Mouse (Mus musculus) right cerebral cortex, adult 2 months (tissue): Measurements from ENCODE around the gene Fbxw5.

ENCODE experiments used
- DNase-seq, 2 experiments: peaks; one replicate each; pipeline ENCODE4 v3.0.0; 2021 to 2022; ENCODE audit warnings: low spot score in 2 of 2

The Fbxw5 gene

GRCm38 (mm10) chr2:25500576-25501405 lies at the start of gene Fbxw5:
TSS of gene Fbxw5 (plus strand) at chr2:25500750.
- DNase-seq, result peak; percentile 77 to 82

- DNase-seq, result no peak
Measured at GRCm38 (mm10) chr2:25450853-25451647, 49.5 kb upstream of the Fbxw5 start.

GRCm38 (mm10) chr2:25452951-25453350 lies 47.6 kb upstream of the Fbxw5 start:
- no peak for DNase-seq

GRCm38 (mm10) chr2:25456205-25456953 lies 44.2 kb upstream of the Fbxw5 start, which contains the start of gene Clic3:
TSS of gene Clic3 (plus strand) at chr2:25456838.
- no peak for DNase-seq

- no peak for DNase-seq
Measured at GRCm38 (mm10) chr2:25457022-25457896, 43.3 kb upstream of the Fbxw5 start.

GRCm38 (mm10) chr2:25458911-25459310 lies 41.6 kb upstream of the Fbxw5 start:
- DNase-seq, result no peak

GRCm38 (mm10) chr2:25460135-25460534 lies 40.4 kb upstream of the Fbxw5 start:
- DNase-seq, result peak; percentile 29 to 33

- DNase-seq, result peak; percentile 95 to 96
Measured at GRCm38 (mm10) chr2:25460551-25461309, 39.8 kb upstream of the Fbxw5 start, which contains the start of gene Paxx. TSS of gene Paxx (minus strand) at chr2:25461094.

GRCm38 (mm10) chr2:25461407-25461806 lies 39.1 kb upstream of the Fbxw5 start:
- no peak for DNase-seq

GRCm38 (mm10) chr2:25463630-25464029 lies 36.9 kb upstream of the Fbxw5 start:
- no peak for DNase-seq

- no peak for DNase-seq
Measured at GRCm38 (mm10) chr2:25465256-25465655, 35.3 kb upstream of the Fbxw5 start.

GRCm38 (mm10) chr2:25465816-25466635 lies 34.5 kb upstream of the Fbxw5 start:
- DNase-seq, result no peak

- no peak for DNase-seq
Measured at GRCm38 (mm10) chr2:25467606-25468303, 32.8 kb upstream of the Fbxw5 start.

GRCm38 (mm10) chr2:25468962-25469915 lies 31.3 kb upstream of the Fbxw5 start:
- peak in 1 of 2 experiments; percentile 28 for DNase-seq

GRCm38 (mm10) chr2:25469969-25470368 lies 30.6 kb upstream of the Fbxw5 start, which contains the start of gene Ptgds:
TSS of gene Ptgds (minus strand) at chr2:25470046.
- no peak for DNase-seq

GRCm38 (mm10) chr2:25472550-25472949 lies 28.0 kb upstream of the Fbxw5 start:
- no peak for DNase-seq

GRCm38 (mm10) chr2:25477541-25477940 lies 23.0 kb upstream of the Fbxw5 start:
- no peak for DNase-seq
